In genomic region chr11:101998258-101998657, GRCm38 (mm10) we compare ENCODE assay signal across 15 mouse cellular contexts. TPM values are rescaled to one million over a fixed set of nuclear protein-coding genes. Genes with fewer than 3 reads are reported as not detected.
DNase-seq lines count a peak whose midpoint lies in the region; ATAC-seq and TF ChIP-seq lines count a peak whose summit lies in the region.
"Had no signal": no experiment of that assay in that cellular context is flagged by ENCODE, and none has a peak within 500 bp of the region (broad histone marks: within the 10 kb centered on the region; RNA-seq: fewer than 3 reads in every experiment).

No protein-coding gene starts in this region.

- no peak for ATAC-seq in intestine, embryonic 16.5 days
- ATAC-seq in intestine, embryonic 15.5 days, result no peak
- ATAC-seq in hindbrain, embryonic 14.5 days (ENCODE audit: low FRiP score), result no peak
- ATAC-seq in forebrain, postnatal 0 days, result no peak

- no peak for DNase-seq in ES-E14 (ENCODE audit: low read depth, low spot score)
- DNase-seq in heart, adult 9 months (ENCODE audit: low spot score in 2 of 2), result peak; percentile 52 to 64
- peak; percentile 37 for DNase-seq in kidney, postnatal 10 days
- DNase-seq in frontal cortex, adult 2 months (ENCODE audit: extremely low spot score in 1 of 2, low spot score in 1 of 2), result no peak
- DNase-seq in hindbrain, embryonic 14.5 days (ENCODE audit: low spot score), result no peak
- DNase-seq in forebrain, postnatal 0 days, result no peak

- in situ Hi-C loops in ES-E14 (cut with MboI; ENCODE audit: low sequenced_read_pairs in 2 of 2, unreplicated experiment in 2 of 2), result no loop called here

- peaks cover 10% of the 10 kb centered on the region; the same call in 1 of the 2 replicates for H3K4me1 ChIP-seq in intestine, embryonic 16.5 days (ENCODE audit: control insufficient read depth, insufficient read depth, low read length)
- 0 out of 2 replicates have a peak, but pooled peaks cover 4% of the 10 kb centered on the region for H3K4me1 ChIP-seq in intestine, embryonic 15.5 days (replicated peaks)
- no peaks in the 10 kb centered on the region for H3K4me1 ChIP-seq in ES-E14 (ENCODE audit: control insufficient read depth in 2 of 2, insufficient read depth in 2 of 2, low read length in 2 of 2, poor library complexity in 1 of 2)
- H3K4me1 ChIP-seq in hindbrain, embryonic 14.5 days (replicated peaks; ENCODE audit: control insufficient read depth, insufficient read depth, low read length), result no peaks in the 10 kb centered on the region
- no peaks in the 10 kb centered on the region for H3K4me1 ChIP-seq in forebrain, postnatal 0 days (ENCODE audit: insufficient read depth)
- H3K4me1 ChIP-seq: limb, embryonic 12.5 days had no signal

- 45% methylated on average over 5 of the region's 5 CpGs for WGBS in intestine, embryonic 16.5 days
- WGBS in intestine, embryonic 15.5 days, result 44% methylated on average over 5 of the region's 5 CpGs
- 57% methylated on average over 5 of the region's 5 CpGs for WGBS in hindbrain, embryonic 14.5 days
- 54% methylated on average over 5 of the region's 5 CpGs for WGBS in forebrain, postnatal 0 days

- TF ChIP-seq CTCF in forebrain, postnatal 0 days (IDR thresholded peaks at IDR 0.05; ENCODE audit: low read depth), result no peak

- H3K9me3 ChIP-seq in intestine, embryonic 16.5 days (ENCODE audit: control insufficient read depth, low read length), result no peaks in the 10 kb centered on the region
- H3K9me3 ChIP-seq in intestine, embryonic 15.5 days, result no peaks in the 10 kb centered on the region
- H3K9me3 ChIP-seq in ES-E14 (ENCODE audit: control insufficient read depth, insufficient read depth, low read depth, low read length), result no peaks in the 10 kb centered on the region
- no peaks in the 10 kb centered on the region for H3K9me3 ChIP-seq in hindbrain, embryonic 14.5 days (ENCODE audit: control insufficient read depth, low read length)
- no peaks in the 10 kb centered on the region for H3K9me3 ChIP-seq in forebrain, postnatal 0 days (ENCODE audit: low read length)
- H3K9me3 ChIP-seq: forebrain, embryonic 12.5 days; limb, embryonic 12.5 days had no signal

- H3K36me3 ChIP-seq in intestine, embryonic 16.5 days (ENCODE audit: control insufficient read depth, insufficient read depth, low read length), result no peaks in the 10 kb centered on the region
- H3K36me3 ChIP-seq in intestine, embryonic 15.5 days, result no peaks in the 10 kb centered on the region
- peaks cover 7% of the 10 kb centered on the region; the same call in 1 of the 2 replicates for H3K36me3 ChIP-seq in ES-E14 (ENCODE audit: control insufficient read depth, insufficient read depth, low read length, poor library complexity, severe bottlenecking)
- peaks cover 34% of the 10 kb centered on the region for H3K36me3 ChIP-seq in hindbrain, embryonic 14.5 days (replicated peaks; ENCODE audit: control insufficient read depth, insufficient read depth)
- peaks cover 14% of the 10 kb centered on the region for H3K36me3 ChIP-seq in forebrain, postnatal 0 days (ENCODE audit: insufficient read depth)

- no peak overlapping the region for H3K4me3 ChIP-seq in intestine, embryonic 16.5 days (ENCODE audit: low read length)
- H3K4me3 ChIP-seq in intestine, embryonic 15.5 days (replicated peaks), result no peak overlapping the region
- no peak overlapping the region for H3K4me3 ChIP-seq in ES-E14 (ENCODE audit: insufficient read depth in 1 of 2, low read depth in 1 of 2, low read length in 2 of 2, poor library complexity in 1 of 2, severe bottlenecking in 1 of 2)
- no peak overlapping the region for H3K4me3 ChIP-seq in hindbrain, embryonic 14.5 days (replicated peaks; ENCODE audit: low read length)
- H3K4me3 ChIP-seq in forebrain, postnatal 0 days (ENCODE audit: low read depth, low read length), result no peak overlapping the region
- H3K4me3 ChIP-seq: forebrain, embryonic 12.5 days; limb, embryonic 12.5 days had no signal

- 0 out of 2 replicates have a peak overlapping the region, but pooled peaks have one; percentile 11 for H3K27ac ChIP-seq in intestine, embryonic 16.5 days (ENCODE audit: low read length)
- no peak overlapping the region for H3K27ac ChIP-seq in intestine, embryonic 15.5 days
- no peak overlapping the region for H3K27ac ChIP-seq in ES-E14 (ENCODE audit: insufficient read depth, low read depth, low read length, poor library complexity, severe bottlenecking)
- no peak overlapping the region for H3K27ac ChIP-seq in hindbrain, embryonic 14.5 days
- H3K27ac ChIP-seq in forebrain, postnatal 0 days (ENCODE audit: low read depth, low read length), result no peak overlapping the region
- H3K27ac ChIP-seq: forebrain, embryonic 12.5 days; limb, embryonic 12.5 days; macrophage; stomach, postnatal 0 days had no signal

- no peak overlapping the region for H3K9ac ChIP-seq in intestine, embryonic 16.5 days (ENCODE audit: low read depth, low read length)
- no peak overlapping the region for H3K9ac ChIP-seq in intestine, embryonic 15.5 days
- H3K9ac ChIP-seq in ES-E14 (ENCODE audit: insufficient read depth, low read depth, low read length, poor library complexity, severe bottlenecking), result no peak overlapping the region
- H3K9ac ChIP-seq in hindbrain, embryonic 14.5 days, result no peak overlapping the region
- H3K9ac ChIP-seq in forebrain, postnatal 0 days, result no peak overlapping the region
- H3K9ac ChIP-seq: forebrain, embryonic 12.5 days; limb, embryonic 12.5 days had no signal

- H3K27me3 ChIP-seq in intestine, embryonic 16.5 days (replicated peaks; ENCODE audit: control insufficient read depth, insufficient read depth, low read length), result no peaks in the 10 kb centered on the region
- no peaks in the 10 kb centered on the region for H3K27me3 ChIP-seq in intestine, embryonic 15.5 days (replicated peaks)
- no peaks in the 10 kb centered on the region for H3K27me3 ChIP-seq in hindbrain, embryonic 14.5 days (ENCODE audit: control insufficient read depth, insufficient read depth, low read length)
- H3K27me3 ChIP-seq in forebrain, postnatal 0 days (ENCODE audit: insufficient read depth, low read length), result no peaks in the 10 kb centered on the region
- H3K27me3 ChIP-seq: forebrain, embryonic 12.5 days; limb, embryonic 12.5 days had no signal

- no peak overlapping the region for H3K4me2 ChIP-seq in intestine, embryonic 16.5 days (ENCODE audit: low read depth, low read length)
- no peak overlapping the region for H3K4me2 ChIP-seq in intestine, embryonic 15.5 days (replicated peaks)
- no peak overlapping the region for H3K4me2 ChIP-seq in hindbrain, embryonic 14.5 days (replicated peaks)
- no peak overlapping the region for H3K4me2 ChIP-seq in forebrain, postnatal 0 days (ENCODE audit: low read depth)
- H3K4me2 ChIP-seq: forebrain, embryonic 12.5 days; limb, embryonic 12.5 days had no signal

TF ChIP-seq in ES-E14, 5 proteins besides CTCF, POLR2A, EP300 and RAD21 (continues in another document):
- no peak for TF ChIP-seq CHD2 (IDR thresholded peaks at IDR 0.05; ENCODE audit: low read depth, low read length)
- peak; percentile 63 for TF ChIP-seq ZNF384 (IDR thresholded peaks at IDR 0.05; ENCODE audit: low read depth, low read length)

RNA-seq across cellular contexts. Expression of gene Dusp3, which starts 11.4 kb away (rescaled TPM):
- polyA plus RNA-seq in intestine, embryonic 16.5 days (2015; fragmentation: Nextera tagmentation; extraction: Ambion mirVana), result 27.6 and 29.5 TPM in 2 replicates
- 25.6 and 26.5 TPM in 2 replicates for polyA plus RNA-seq in intestine, embryonic 15.5 days (2015; fragmentation: Nextera tagmentation; extraction: Ambion mirVana)
- 12.8 and 14.8 TPM in 2 replicates for total RNA-seq in ES-E14 (2012; rRNA removed)
- 112 and 124 TPM in 2 replicates for polyA plus RNA-seq in frontal cortex, adult 2 months (2012; rRNA removed)
- 24.0 and 24.7 TPM in 2 replicates for polyA plus RNA-seq in hindbrain, embryonic 14.5 days (2014; fragmentation: Nextera tagmentation; extraction: Ambion mirVana)
- 32.8 and 35.5 TPM in 2 replicates for total RNA-seq in forebrain, postnatal 0 days (2014; rRNA removed)
- 25.1 and 31.0 TPM in 2 replicates for polyA plus RNA-seq in forebrain, postnatal 0 days (2015; fragmentation: Nextera tagmentation; extraction: Ambion mirVana)

RNA-seq across cellular contexts. Expression of gene Cfap97d1, which starts 14.2 kb away (rescaled TPM):
- not detected in 2 replicates for polyA plus RNA-seq in intestine, embryonic 16.5 days (2015; fragmentation: Nextera tagmentation; extraction: Ambion mirVana)
- not detected in 2 replicates for polyA plus RNA-seq in intestine, embryonic 15.5 days (2015; fragmentation: Nextera tagmentation; extraction: Ambion mirVana)
- not detected in 2 replicates for total RNA-seq in ES-E14 (2012; rRNA removed)
- not detected in 2 replicates for polyA plus RNA-seq in frontal cortex, adult 2 months (2012; rRNA removed)
- polyA plus RNA-seq in hindbrain, embryonic 14.5 days (2014; fragmentation: Nextera tagmentation; extraction: Ambion mirVana), result not detected in 2 replicates
- total RNA-seq in forebrain, postnatal 0 days (2014; rRNA removed), result not detected in 2 replicates
- not detected in 2 replicates for polyA plus RNA-seq in forebrain, postnatal 0 days (2015; fragmentation: Nextera tagmentation; extraction: Ambion mirVana)
- total RNA-seq: layer of hippocampus, adult 18-20 months had no signal
- polyA plus RNA-seq: cortical plate, adult 2 months; forebrain, embryonic 12.5 days; limb, embryonic 12.5 days; macrophage; small intestine, adult 2 months; stomach, postnatal 0 days had no signal

RNA-seq across cellular contexts. Expression of gene Mpp3, which starts 30.0 kb away (rescaled TPM):
- polyA plus RNA-seq in intestine, embryonic 16.5 days (2015; fragmentation: Nextera tagmentation; extraction: Ambion mirVana), result 5.7 and 6.5 TPM in 2 replicates
- 7.6 and 7.9 TPM in 2 replicates for polyA plus RNA-seq in intestine, embryonic 15.5 days (2015; fragmentation: Nextera tagmentation; extraction: Ambion mirVana)
- 5.2 and 7.5 TPM in 2 replicates for total RNA-seq in ES-E14 (2012; rRNA removed)
- polyA plus RNA-seq in frontal cortex, adult 2 months (2012; rRNA removed), result 47.6 and 51.0 TPM in 2 replicates
- 53.5 and 57.2 TPM in 2 replicates for polyA plus RNA-seq in hindbrain, embryonic 14.5 days (2014; fragmentation: Nextera tagmentation; extraction: Ambion mirVana)
- 56.6 and 60.3 TPM in 2 replicates for total RNA-seq in forebrain, postnatal 0 days (2014; rRNA removed)
- polyA plus RNA-seq in forebrain, postnatal 0 days (2015; fragmentation: Nextera tagmentation; extraction: Ambion mirVana), result 45.5 and 46.4 TPM in 2 replicates
- polyA plus RNA-seq: macrophage had no signal

RNA-seq across cellular contexts. Expression of gene Sost, which starts 31.4 kb away (rescaled TPM):
- polyA plus RNA-seq in intestine, embryonic 16.5 days (2015; fragmentation: Nextera tagmentation; extraction: Ambion mirVana), result 0.12 TPM in 1 of 2 replicates, not detected in the other
- polyA plus RNA-seq in intestine, embryonic 15.5 days (2015; fragmentation: Nextera tagmentation; extraction: Ambion mirVana), result 0.13 TPM in 2 replicates
- total RNA-seq in ES-E14 (2012; rRNA removed), result not detected in 2 replicates
- 0.13 and 0.18 TPM in 2 replicates for polyA plus RNA-seq in frontal cortex, adult 2 months (2012; rRNA removed)
- not detected in 2 replicates for polyA plus RNA-seq in hindbrain, embryonic 14.5 days (2014; fragmentation: Nextera tagmentation; extraction: Ambion mirVana)
- total RNA-seq in forebrain, postnatal 0 days (2014; rRNA removed), result 0.31 TPM in 1 of 2 replicates, not detected in the other
- not detected in 2 replicates for polyA plus RNA-seq in forebrain, postnatal 0 days (2015; fragmentation: Nextera tagmentation; extraction: Ambion mirVana)
- polyA plus RNA-seq: macrophage; small intestine, adult 2 months had no signal

RNA-seq across cellular contexts. Expression of gene Cd300lg, which starts 43.1 kb away (rescaled TPM):
- polyA plus RNA-seq in intestine, embryonic 16.5 days (2015; fragmentation: Nextera tagmentation; extraction: Ambion mirVana), result 1.9 and 2.0 TPM in 2 replicates
- polyA plus RNA-seq in intestine, embryonic 15.5 days (2015; fragmentation: Nextera tagmentation; extraction: Ambion mirVana), result 0.98 and 1.6 TPM in 2 replicates
- not detected in 2 replicates for total RNA-seq in ES-E14 (2012; rRNA removed)
- polyA plus RNA-seq in frontal cortex, adult 2 months (2012; rRNA removed), result 0.25 and 0.28 TPM in 2 replicates
- 0.27 TPM in 1 of 2 replicates, not detected in the other for polyA plus RNA-seq in hindbrain, embryonic 14.5 days (2014; fragmentation: Nextera tagmentation; extraction: Ambion mirVana)
- total RNA-seq in forebrain, postnatal 0 days (2014; rRNA removed), result 0.69 and 0.86 TPM in 2 replicates
- polyA plus RNA-seq in forebrain, postnatal 0 days (2015; fragmentation: Nextera tagmentation; extraction: Ambion mirVana), result 0.15 and 0.30 TPM in 2 replicates
- total RNA-seq: layer of hippocampus, adult 18-20 months had no signal

Comparison
In these comparisons a context has a peak if more than half of its experiments do, and no peak if none do; other contexts are left out.
1. DNase-seq: peak in heart, adult 9 months (2 of 2) and kidney, postnatal 10 days (single experiment); none in ES-E14 (single experiment), frontal cortex, adult 2 months (0 of 2), hindbrain, embryonic 14.5 days (single experiment) and forebrain, postnatal 0 days (single experiment).